Mouse (Mus musculus): ENCODE results near the gene Cerk. TPM values are rescaled to one million over a fixed set of nuclear protein-coding genes. Genes with fewer than 3 reads are reported as not detected.
"Not testable (repeated sequence)": the region's sequence is repeated elsewhere in the genome, so short reads cannot be mapped to it uniquely, and the experiment has no call there.

Cerk gene
- total RNA-seq, 2 experiments from 2014 or later: 50.0 to 50.7 TPM

DNA sequence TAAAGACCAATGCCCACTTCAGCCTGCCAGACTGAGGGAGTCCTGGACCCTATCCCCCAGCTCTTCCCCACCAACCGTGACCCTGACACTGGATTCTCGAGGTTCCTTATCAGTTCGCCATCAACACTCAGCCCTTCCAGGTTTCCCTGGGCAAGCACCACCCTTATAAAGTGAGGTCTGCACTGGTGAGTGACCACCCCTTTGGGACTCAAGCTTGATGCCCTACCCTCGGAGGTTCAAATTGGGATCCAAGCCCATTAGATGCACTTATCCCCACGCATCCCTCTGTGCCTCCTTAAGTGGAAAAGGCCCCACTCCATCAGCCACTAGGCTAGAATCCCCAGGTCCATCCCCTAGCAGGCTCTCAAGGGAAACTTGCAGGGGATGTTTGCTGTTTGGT lies 1.9 kb downstream of the Cerk start:
- DNase-seq (ENCODE audit: low spot score in 2 of 2): no peak

DNA sequence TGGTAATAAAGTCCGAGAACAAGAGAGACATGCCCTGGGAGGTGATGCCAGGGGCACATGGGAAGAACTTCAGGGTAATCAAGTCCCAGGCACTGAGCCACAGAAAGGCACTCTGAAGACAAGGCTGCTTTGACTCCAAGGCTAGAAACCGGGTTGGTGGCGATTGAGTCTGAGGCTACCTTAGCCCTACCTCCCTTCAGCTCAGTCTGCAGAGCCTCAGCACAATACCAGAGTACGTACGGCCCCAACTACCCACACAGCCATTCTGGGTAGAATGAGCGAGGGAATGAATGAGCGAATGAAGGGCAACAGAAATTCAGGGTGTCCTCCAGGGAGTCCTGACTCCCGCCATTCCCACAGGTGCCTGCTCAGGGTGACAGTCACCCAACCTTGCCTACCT lies 2.5 kb downstream of the Cerk start:
- DNase-seq (ENCODE audit: low spot score in 2 of 2): no peak

DNA sequence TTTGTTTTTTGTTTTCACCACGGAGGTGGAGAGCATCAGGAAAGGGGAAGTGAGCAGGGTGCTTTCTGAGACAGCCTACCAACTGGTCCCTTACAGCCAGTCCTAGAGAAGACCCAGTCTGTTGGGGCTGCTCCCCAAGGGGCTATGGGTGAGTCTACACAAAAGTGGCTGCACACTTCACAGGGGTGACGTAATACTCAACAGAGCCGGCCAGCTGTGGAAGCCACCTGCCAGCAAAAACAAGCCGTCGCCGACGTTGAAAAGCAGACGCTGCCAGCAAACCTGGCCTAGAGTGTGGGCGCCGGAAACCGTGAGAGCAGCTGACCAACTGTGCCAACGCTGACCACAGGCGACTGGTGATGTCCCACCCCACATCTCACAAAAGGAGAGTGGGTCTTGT lies 3.3 kb downstream of the Cerk start:
- DNase-seq (ENCODE audit: low spot score in 2 of 2): no peak

DNA sequence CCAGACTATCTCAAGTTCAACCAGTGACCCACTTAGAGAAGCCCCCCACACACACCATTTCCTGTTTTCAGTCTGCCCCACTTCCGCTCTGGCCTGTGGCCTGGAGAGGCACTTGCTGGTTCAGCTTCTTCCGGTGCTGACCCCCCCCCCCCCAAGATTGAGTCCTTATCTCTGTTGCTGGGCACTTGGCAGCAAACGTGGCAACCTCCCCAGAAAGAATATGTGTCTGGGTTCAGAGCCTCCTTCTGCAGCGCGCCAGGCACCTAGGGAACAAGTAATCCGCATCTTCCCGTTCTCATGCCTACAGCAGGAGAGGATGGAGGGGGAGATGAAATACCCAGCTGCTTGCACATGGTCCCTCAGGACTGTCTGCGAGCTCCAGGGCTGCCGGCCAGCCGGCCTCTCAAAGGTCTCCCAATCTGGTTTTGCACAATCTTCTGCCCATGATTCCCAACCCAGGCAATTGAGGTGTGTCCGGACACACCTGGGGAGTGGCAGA lies 4.0 kb downstream of the Cerk start:
- DNase-seq (ENCODE audit: low spot score in 2 of 2): no peak

DNA sequence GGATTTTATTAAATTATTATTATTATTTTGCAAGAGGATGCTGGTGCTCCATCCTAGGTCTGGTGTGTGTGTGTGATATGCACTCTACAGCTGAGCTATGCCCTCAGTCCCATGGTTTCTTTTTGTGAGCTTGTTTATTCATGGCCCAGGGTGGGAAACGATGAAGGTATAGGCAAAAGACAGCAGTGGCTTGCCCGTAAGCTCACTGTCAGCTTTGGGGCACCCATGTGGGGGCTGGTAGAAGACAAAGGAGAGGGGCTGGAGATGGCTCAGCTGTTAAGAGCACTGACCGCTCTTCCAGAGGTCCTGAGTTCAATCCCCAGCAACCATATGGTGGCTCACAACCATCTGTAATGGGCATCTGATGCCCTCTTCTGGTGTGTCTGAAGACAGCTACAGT lies 4.6 kb downstream of the Cerk start:
- DNase-seq (ENCODE audit: low spot score in 2 of 2): not testable (repeated sequence)

DNA sequence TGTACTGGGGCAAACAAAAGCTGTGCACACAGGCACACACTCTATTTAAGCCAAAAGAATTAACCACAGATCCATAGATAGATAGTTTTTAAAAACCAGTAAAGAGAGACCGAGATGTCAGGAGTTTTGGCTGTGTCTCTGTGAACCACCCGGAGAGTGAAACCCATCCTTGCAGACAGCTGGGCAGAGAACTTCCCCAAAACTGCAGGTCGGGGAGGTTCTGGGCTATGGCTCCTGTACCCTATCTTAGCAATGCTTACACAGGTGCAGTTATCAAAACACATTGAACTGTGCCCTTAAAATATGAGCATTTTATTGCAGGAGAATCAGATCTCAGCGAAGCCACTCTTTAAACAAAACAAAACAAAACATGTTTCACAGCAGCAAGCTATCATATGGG lies 5.5 kb downstream of the Cerk start:
- DNase-seq (ENCODE audit: low spot score in 2 of 2): no peak

DNA sequence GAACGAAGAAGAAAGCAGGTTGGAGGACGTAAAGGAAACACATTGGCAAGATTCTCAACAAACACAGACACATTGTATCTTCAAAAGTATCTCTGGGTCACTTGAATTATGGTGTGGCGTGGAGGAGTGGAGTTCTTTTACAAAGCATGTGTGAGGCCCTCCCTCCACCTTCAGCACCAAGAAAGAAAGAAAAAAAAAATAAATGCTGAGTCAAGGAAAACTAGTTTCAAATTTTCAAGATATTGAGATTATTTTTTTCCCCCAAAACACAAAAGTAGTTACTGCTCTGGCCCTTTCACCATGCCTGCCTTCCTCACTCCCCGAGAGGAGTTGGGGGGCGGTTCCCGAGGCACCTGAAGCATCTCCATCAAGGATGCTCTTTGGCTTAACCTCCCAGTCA lies 7.3 kb downstream of the Cerk start:
- no peak for DNase-seq (ENCODE audit: low spot score in 2 of 2)

DNA sequence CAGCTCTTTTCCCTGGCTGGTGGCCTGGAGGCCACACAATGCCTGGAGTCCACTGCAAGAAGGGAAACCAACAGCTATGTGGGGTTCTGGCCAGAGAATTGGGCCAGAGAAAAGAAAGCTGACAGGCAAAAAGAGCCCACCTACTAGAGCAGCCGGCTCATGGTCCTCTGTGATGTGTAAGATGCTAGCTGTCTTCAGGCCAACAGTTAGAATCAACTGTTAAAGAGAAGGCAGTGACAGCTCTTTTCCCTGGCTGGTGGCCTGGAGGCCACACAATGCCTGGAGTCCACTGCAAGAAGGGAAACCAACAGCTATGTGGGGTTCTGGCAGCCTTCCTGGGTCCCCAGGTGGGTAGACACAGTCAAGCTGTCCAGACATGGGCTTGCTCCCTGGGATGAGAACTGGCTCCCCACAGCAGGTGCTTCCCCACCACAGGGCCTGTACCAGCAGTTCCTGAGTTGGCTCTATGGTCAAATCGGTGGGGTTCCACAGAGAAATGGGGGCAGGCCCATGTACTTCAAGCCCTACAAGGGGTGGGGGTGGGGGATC lies 8.2 kb downstream of the Cerk start:
- not testable (repeated sequence) for DNase-seq (ENCODE audit: low spot score in 2 of 2)

DNA sequence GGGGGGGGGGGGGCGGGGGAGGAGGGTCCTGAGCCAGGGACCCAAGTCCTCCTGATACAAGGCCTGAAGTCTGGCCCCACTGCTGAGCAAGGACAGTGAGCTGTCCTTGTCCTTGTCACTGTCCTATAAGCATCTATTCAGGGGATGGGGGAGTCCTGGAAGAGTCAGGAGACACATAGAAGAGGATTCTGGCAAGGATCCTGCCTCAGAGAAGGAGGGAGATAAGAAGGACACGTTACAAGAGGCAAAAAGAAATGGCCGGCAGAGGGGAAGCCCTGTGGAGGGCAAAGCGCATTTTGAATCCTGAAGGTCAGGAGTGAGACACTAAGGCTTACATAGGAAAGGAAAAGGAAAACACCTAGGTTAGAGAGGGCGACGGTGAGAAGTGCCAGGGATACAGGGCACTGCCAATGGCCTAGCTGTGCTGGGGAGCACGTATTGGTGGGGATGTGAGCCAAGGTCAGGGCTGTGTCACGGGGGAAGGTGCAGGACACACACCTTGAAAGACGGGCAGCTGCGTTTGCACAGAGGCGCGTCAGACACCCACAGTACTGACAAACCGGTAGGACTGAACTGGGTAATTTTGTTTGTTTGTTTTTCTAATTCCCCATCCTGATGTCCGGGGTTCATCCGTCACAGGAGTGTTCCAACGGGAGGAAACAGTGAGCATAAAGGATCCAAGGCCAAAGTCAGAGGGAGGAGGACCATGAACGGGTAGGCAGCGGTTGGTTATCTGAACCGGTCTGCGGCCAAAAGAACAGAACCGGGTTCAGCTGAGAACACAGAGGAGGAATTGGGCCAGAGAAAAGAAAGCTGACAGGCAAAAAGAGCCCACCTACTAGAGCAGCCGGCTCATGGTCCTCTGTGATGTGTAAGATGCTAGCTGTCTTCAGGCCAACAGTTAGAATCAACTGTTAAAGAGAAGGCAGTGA lies 8.9 kb downstream of the Cerk start:
- DNase-seq (ENCODE audit: low spot score in 2 of 2): no peak

DNA sequence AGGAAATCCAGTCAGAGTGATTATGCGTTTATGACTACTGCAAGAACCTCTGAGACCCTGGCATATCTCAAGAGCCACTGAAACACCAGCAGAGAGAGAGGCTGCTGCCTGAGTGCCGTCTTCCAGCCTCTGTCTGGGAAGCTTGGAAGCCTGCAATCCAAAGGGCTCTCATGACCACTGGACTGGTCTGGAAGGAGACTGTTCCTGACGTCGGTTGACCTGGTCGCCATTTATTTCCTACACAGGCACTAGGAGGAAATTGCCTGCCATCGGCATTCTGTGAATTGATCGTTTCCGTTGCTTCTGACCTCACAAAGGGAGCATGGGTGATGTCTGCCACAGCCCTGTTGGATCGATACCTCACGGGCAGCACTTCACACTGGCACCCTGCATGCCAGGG lies 9.8 kb downstream of the Cerk start:
- DNase-seq (ENCODE audit: low spot score in 2 of 2): no peak

DNA sequence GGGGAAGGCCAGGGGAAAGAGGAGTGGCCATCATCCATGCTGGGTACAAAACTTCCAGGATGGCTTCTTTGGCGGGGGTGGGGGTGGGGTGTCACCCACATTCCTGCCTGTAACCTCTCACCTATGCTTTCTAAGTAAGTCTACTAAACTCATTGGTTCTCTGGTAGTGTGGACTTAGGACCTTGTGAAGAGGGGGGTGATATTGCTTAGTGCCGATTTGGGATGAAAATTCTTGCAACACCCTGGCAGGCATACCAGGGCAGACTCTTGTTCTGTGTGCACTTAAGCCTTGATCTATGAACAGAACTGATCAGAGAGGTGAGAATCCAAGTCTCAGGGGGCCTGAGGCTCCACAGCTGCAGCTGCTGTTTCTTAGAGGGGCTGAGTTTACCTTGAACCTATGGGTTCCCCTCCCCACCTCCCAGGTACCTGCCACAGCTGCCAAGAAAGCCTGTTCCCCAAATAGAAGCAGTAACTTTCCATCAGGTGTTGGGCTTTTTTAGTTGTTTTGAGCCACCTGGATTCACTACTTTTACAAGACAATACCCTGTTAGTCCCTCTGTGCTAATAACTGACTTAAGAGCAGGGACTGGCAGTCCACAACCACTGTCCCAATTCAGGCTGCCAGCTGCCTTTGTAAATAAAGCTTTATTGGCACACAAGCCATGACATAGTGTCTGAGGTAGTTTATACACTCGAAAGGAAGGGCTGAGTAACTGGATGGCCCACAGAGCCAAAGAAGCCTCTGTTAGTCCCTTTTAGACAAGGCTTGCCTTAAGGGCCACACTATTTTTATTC lies 10.5 kb downstream of the Cerk start:
- no peak for DNase-seq (ENCODE audit: low spot score in 2 of 2)

DNA sequence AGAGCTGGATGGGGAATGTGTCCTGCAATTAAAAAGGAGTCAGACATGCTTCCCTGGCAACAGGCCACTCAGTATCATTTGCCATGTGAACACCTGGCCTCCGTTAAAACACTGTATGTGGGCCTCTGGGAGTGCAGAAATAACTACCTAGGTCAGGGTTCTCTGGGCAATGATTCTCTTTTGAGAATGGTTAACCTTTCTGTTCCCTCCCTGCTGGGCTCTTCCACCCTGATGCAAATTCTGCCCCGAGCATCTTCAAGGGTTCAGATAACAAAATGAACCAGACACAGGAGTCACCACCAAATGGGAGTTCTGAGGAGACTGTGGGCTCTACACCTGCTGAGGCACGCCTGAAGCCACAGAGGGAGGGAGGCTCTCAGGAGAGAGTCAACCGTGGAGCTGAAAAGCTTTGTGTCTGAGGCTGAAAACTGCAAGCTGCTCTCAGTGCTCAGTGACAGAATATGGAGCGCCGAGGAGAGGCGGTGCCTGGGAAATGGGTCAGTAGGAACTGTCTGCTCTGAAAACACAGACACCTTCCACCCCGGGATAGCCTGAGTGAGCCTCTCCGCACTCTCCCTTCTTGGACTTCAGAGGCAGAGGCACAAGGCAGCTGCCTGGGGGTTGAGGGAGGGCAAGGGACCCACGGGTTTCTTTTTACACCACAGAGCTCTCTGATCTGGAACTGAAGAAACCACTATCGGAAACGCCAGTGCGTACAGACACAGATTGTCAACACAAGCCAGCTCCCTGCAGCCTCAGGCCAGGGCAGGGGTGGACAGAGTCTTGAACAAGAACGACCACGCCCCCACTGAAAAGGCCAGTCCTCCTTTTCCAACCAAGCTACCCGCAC lies 12.6 kb downstream of the Cerk start:
- no peak for DNase-seq (ENCODE audit: low spot score in 2 of 2)

DNA sequence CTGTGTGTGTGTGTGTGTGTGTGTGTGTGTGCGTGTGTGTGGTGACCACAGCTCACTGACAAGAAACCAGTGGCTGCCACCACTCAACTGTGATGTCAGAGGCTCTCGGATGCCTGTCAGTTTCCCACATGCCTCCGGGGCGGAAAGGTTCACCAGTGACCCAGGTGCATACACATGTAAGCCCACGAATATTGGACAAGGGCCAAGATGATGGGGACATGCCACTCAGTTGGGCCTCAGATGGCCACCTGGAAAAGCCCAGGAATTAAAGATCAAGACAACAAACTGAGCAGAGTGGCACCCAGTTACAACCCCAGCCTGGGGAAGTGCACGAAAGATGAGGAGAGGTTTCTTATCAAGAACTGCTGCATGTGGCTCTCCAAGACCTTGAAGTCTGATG lies 13.4 kb downstream of the Cerk start:
- no peak for DNase-seq (ENCODE audit: low spot score in 2 of 2)

DNA sequence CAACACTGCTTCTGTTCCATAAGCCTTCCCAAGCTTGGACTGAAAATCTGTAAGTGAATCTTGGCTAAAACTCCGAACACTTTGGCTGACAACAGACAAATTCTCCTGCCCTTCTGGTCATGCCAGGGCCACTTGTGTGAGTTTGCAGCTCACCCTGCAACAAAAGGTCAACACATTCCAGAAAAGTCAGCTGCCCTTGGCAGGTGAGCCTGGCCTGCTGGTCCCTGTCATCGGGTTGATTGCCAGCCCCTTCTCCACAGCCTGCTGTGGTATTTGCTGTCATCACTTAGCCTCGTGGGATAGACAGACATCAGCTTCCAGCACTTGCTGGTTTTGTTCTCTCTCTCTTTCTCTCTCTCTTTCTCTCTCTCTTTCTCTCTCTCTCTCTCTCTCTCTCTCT lies 13.8 kb downstream of the Cerk start:
- no peak for DNase-seq (ENCODE audit: low spot score in 2 of 2)

DNA sequence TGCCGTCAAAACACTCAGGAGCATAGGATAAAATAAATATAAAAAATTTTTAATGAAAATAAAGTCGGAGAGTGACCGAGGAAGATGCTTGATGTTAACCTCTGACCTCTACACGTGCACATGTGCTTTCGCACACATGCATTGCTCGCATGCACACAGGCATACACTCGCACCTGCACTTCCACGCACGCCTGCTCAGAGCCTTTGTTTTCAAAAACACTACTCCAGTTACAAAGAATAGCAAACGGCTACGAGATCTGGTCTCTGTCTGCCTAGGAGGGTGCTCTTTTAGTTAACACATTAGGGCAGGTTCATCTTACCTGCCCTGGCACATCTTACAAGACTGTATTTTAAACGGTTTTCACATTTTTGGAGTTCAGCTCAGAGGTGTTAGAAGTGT lies 14.6 kb downstream of the Cerk start:
- DNase-seq (ENCODE audit: low spot score in 2 of 2): no peak

DNA sequence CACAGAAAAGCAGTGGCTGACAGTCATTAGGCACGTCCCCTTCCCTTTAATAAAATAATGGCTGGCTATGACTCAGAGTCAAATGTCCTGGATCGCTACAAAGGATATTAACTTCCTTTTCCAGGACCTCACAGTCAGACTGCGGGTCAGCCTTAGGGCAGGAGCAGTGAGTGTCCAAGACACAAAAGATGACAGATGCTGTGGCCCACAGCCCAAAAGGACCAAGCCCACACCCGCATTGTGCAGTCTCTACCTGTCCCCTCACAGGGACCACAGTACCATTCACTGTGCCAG lies 16.2 kb downstream of the Cerk start:
- no peak for DNase-seq (ENCODE audit: low spot score in 2 of 2)

DNA sequence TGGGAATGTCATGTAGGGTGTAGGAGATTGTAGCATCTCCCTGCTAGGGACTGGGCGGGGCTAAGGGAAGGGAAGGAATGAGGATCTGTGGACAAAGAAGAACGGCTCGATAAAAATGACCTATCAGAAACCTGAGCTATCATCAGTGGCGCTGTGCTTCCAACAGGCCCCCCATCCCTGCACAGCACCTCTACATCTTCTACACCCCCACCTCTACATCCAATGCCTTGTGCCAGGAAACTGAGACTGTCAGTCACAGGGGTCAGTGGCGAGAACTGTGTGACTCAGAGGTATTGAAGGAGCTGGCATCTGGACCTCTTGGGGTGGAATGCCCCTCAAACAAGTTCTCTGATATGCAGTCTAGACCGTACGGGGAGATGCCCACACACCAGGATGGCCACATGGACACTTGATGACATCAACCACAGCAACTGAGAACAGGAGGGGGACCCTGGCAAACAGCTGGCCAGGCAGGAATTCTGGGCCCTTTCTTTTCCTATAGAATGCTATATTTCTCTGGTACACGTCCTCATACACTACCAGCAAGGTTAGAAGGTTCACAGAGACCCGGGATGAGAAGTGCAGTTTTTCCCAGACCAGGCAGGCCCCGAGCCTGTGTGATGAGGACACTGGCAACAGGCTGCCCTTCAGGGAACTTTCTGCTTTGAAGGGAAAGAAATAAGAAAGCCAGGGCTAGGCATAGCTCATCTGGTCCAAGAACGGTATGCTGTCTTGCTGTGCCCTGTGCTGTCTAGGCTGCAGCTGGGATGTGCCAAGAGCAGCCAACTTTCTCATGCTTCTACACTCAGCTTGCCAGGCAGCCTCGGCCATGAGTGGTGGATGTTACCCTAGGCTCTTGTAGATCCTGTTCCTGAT lies 16.8 kb downstream of the Cerk start:
- DNase-seq (ENCODE audit: low spot score in 2 of 2): no peak

DNA sequence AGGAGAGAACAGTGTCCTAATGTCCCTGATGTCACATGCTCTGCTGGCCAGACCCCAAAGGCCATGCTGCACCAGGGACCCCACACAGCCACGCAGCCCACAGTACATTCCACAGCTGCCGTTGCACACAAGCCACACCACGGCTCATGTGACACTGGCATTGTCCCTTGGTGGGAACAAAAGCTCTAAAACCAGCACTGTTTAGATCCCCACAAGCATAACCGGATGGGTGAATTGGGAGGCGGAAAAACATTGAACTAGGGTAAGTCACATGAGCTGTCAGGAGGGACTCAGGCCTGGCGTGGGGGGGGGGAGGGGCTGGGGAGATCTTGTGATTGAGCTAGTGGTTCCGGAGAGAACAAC lies 17.5 kb downstream of the Cerk start:
- peak; percentile 52 to 72 for DNase-seq (ENCODE audit: low spot score in 2 of 2)

DNA sequence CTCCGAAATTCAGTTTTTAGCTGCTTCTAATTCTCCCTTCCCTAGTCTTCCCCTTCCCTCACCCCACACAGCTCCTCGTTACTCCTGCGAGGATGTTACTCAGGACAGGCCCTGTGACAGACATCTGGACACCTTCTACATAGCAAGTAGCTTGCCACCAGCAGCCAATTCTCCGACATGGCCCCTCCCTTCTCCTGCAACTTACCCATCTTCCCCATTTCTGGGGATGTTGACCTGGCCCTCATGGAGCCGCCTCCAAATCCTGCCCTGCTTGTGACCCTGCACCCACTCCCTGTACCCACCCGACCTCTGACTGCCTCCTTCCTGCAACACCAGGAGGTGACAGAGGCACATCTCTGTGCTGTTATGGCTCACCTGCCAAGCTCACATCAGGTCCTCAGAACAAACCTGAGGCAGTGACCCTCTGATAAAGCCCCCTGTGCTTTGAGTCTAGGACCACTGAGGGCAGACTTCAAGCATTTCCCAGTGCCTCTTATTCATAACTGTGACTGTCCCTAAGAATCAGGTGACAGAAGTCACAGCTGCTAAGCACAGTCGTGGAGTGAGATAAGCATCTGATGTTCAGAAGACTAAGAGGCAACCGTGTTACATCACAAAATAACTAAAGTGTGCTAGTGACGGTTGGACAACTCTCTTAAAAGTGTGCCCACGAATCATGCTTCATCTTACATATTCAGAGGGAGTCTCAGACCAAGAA lies 18.0 kb downstream of the Cerk start:
- no peak for DNase-seq (ENCODE audit: low spot score in 2 of 2)
